Mouse (Mus musculus) heart, adult 9 months (tissue): ENCODE results near the gene Rbm18.
"Not testable (repeated sequence)": the region's sequence is repeated elsewhere in the genome, so short reads cannot be mapped to it uniquely, and the experiment has no call there.

ENCODE experiments used
- DNase-seq, 2 experiments: peaks; one replicate each; pipeline ENCODE4 v3.0.0; 2022; ENCODE audit warnings: low spot score in 2 of 2

Gene Rbm18

GRCm38 (mm10) chr2:36136300-36136941, at the start of gene Rbm18, which contains the start of gene Mrrf:
TSS of gene Rbm18 (minus strand) at chr2:36136773.
TSS of gene Mrrf (plus strand) at chr2:36136389.
- peak; percentile 91 to 95 for DNase-seq

- no peak for DNase-seq
Measured at GRCm38 (mm10) chr2:36184876-36185275, 48.3 kb upstream of the Rbm18 start.

DNA sequence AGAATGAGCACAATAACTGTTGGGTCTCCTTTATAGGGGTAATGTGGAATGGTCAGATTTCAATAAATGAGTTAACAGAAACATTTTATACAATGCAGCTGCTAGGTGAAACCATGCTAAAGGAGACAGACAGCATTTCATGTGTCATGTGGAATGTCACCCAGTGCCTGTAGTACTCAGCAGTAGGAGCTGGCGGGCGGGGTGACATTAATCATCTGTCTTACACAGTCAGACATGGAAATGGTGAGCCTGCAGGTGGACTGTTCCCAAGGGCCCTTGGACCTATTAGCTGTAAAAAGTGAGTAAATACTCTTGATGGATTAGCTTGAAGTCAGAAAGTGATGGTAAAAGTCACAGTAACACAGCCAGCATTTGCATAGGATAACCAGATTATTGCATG, 47.6 kb upstream of the Rbm18 start:
- no peak for DNase-seq

- DNase-seq: peak; percentile 45 to 56
Measured at GRCm38 (mm10) chr2:36183278-36183677, 46.7 kb upstream of the Rbm18 start.

GRCm38 (mm10) chr2:36181587-36182368, 45.2 kb upstream of the Rbm18 start:
- DNase-seq: not testable (repeated sequence)

GRCm38 (mm10) chr2:36179487-36179886, 42.9 kb upstream of the Rbm18 start:
- no peak for DNase-seq

GRCm38 (mm10) chr2:36172574-36172973, 36.0 kb upstream of the Rbm18 start:
- DNase-seq: peak in 1 of 2 experiments; percentile 40

DNA sequence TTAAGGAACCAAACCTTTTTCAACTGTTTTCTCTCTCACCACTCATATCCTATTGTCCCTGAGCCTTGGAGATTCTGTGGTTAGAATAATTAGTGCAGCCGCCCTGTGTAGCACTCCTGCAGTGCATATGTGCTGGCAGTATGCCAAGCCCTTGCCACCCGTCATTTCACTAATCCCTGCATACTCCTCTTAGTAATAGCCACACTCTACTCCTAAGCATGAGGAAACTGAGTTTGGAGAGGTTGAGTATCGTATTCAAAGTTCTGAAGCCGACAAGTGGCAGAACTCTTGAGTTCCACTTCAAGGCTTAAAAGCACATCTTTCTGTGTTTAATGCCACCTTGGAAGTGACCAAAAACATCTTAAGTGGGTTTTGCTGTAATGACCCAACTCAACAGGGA, 35.6 kb upstream of the Rbm18 start:
- no peak for DNase-seq

GRCm38 (mm10) chr2:36169176-36169575, 32.6 kb upstream of the Rbm18 start:
- no peak for DNase-seq

DNA sequence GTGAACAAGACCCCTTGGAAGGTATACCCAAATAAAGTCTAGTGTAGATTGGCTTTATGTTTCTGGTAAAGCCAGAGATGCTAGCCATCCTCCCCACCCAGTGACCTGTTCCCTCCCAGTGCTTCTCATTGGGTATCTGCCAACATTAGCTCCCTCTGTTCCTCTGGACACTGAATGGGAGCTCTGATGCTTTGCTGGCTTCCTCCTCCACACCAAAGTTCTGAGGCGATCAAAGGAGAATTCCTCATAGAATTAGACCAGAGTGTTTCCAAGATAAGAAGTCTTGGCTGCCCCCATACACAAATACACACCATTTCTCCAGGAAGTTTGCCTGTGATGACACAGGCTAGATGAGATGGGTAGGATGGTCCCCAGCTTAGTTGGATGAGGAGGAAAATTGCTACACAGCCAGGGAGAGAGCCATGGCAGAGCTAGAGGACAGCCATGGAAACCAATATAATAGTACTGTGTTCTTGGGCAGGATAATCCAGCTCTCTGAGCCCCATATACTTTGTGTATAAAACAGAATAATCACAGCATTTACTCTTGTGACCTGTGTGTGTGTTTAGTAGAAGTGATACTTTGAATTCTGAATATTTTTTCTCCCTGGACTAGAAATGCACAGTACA, 31.5 kb upstream of the Rbm18 start:
- DNase-seq: peak in 1 of 2 experiments; percentile 50

DNA sequence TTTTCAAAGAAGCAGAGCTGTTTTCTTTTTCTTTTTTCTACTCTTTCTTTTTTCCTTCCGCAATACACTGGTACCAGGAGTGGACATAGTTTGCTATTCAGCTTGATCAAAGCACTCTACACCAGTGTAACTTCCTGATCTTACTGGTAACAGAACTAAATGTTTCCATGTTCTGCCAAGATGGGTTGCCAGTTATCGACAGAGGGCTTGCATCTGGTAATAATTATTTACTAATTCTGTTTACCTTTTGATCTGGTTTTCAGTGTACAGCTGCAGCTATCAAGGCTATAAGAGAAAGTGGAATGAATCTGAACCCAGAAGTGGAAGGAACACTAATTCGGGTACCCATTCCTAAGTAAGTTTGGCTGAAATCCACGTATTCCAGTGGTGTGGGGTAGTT, 22.8 kb upstream of the Rbm18 start:
- no peak for DNase-seq

- no peak for DNase-seq
Measured at GRCm38 (mm10) chr2:36157461-36157860, 20.9 kb upstream of the Rbm18 start.

GRCm38 (mm10) chr2:36152401-36152800, 15.8 kb upstream of the Rbm18 start:
- not testable (repeated sequence) for DNase-seq

GRCm38 (mm10) chr2:36148876-36149365, 12.3 kb upstream of the Rbm18 start:
- no peak for DNase-seq

- no peak for DNase-seq
Measured at GRCm38 (mm10) chr2:36139096-36139495, 2.5 kb upstream of the Rbm18 start.

- peak in 1 of 2 experiments; percentile 12 for DNase-seq
Measured at GRCm38 (mm10) chr2:36135887-36136286, 686 bp downstream of the Rbm18 start.

DNA sequence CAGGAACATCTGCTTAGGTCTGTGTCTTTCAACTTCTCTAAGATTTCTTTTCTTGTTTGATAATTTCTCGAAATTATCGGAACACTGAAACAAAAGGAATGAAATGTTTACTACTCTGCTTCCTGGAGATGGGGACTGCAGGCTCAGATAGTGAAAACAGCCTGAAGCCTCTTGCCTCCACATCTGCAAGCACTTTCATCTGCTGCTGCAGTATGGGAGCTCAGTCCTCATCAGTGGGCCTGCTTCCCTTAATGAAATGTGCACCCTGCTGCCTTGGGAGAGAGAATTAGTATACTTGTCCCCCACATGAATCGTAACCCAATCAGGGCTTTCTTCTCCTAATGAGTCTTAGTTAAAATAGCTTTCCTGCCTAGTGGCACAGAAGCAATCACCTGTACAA, 7.5 kb downstream of the Rbm18 start:
- DNase-seq: no peak

DNA sequence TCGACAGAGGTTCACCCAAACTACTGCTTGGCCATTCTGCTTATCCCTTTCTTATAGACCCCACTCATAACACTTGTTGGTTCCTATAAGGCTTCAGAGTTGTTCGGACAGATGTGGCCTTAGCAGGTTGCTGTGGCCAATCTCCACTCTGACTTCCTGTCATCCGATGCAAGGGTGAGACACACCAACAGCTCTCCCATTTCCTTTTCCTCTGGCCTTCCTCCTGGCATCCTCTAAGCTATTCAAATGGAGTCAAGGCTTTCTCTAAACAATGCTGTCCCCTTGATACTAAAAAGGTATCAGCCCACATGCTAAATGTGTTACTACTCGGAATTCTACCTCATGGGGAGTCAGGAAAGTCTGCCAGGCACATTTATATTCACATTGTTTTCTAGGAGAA, 8.6 kb downstream of the Rbm18 start:
- DNase-seq: peak; percentile 24 to 73

GRCm38 (mm10) chr2:36126795-36127429, 9.7 kb downstream of the Rbm18 start:
- no peak for DNase-seq

- no peak for DNase-seq
Measured at GRCm38 (mm10) chr2:36112632-36113031, 23.9 kb downstream of the Rbm18 start.

GRCm38 (mm10) chr2:36108615-36109014, 28.0 kb downstream of the Rbm18 start:
- DNase-seq: no peak
